Mouse (Mus musculus) small intestine, adult 2 months (tissue): Measurements from ENCODE around the gene Mrpl2. TPM values are rescaled to one million over a fixed set of nuclear protein-coding genes. Genes with fewer than 3 reads are reported as not detected.
A peak's percentile ranks its signal among the peaks of the same experiment; 100 is the strongest.

ENCODE experiments used
- H3K27ac ChIP-seq: fragments of 200-500 bp; 2 replicates; pipeline ENCODE4 v1.5.1; 2012; ENCODE audit warnings: low read depth, low read length, control low read depth, inconsistent platforms; ENCODE audit not compliant: insufficient read depth
- H3K27me3 ChIP-seq: fragments of 200-500 bp; 2 replicates; pipeline ENCODE4 v1.6.1; 2012; ENCODE audit warnings: mild to moderate bottlenecking, moderate library complexity, low read length, inconsistent platforms; ENCODE audit not compliant: control insufficient read depth, insufficient read depth
- H3K36me3 ChIP-seq: fragments of 200-500 bp; 2 replicates; pipeline ENCODE4 v1.6.1; 2012; ENCODE audit warnings: mild to moderate bottlenecking, low read length, control low read depth, inconsistent platforms; ENCODE audit not compliant: control insufficient read depth, insufficient read depth
- H3K4me1 ChIP-seq: fragments of 200-500 bp; 2 replicates; pipeline ENCODE4 v1.6.1; 2012; ENCODE audit warnings: low read length, inconsistent platforms, mixed read lengths; ENCODE audit not compliant: control insufficient read depth, insufficient read depth, insufficient read length
- H3K4me3 ChIP-seq: fragments of 200-500 bp; 2 replicates; pipeline ENCODE4 v1.5.1; 2012; ENCODE audit warnings: low read depth, mild to moderate bottlenecking, control low read depth, inconsistent platforms, low read length, moderate library complexity
- CTCF ChIP-seq: fragments of 200-500 bp; IDR thresholded peaks from 2 replicates; pipeline ENCODE4 v1.5.1; 2012; ENCODE audit warnings: low read depth, mild to moderate bottlenecking, control low read depth, inconsistent platforms, low read length, moderate library complexity, mixed read lengths; ENCODE audit not compliant: insufficient replicate concordance, insufficient read length; ENCODE audit errors: extremely low read depth
- POLR2A ChIP-seq: fragments of 200-500 bp; IDR thresholded peaks from 2 replicates; pipeline ENCODE4 v1.6.1; 2012; ENCODE audit warnings: low read depth, mild to moderate bottlenecking, control low read depth, inconsistent platforms, low read length, moderate library complexity
- WGBS: fragments of 180-500 bp; shearing (Covaris S2); methylation state at CpG from one replicate; pipeline ENCODE4 v1.1.7; 2018; 5-methylcytosine and 5-hydroxymethylcytosine counted together
- polyA plus RNA-seq: library from polyadenylated mRNA; depleted of rRNA; stranded (reverse); fragments of >200 nt; gene quantifications from 2 replicates; pipeline ENCODE4 v1.2.3, GENCODE M21; 2012

Mrpl2 gene
- polyA plus RNA-seq, 1 experiment, result 82.8 TPM

DNA sequence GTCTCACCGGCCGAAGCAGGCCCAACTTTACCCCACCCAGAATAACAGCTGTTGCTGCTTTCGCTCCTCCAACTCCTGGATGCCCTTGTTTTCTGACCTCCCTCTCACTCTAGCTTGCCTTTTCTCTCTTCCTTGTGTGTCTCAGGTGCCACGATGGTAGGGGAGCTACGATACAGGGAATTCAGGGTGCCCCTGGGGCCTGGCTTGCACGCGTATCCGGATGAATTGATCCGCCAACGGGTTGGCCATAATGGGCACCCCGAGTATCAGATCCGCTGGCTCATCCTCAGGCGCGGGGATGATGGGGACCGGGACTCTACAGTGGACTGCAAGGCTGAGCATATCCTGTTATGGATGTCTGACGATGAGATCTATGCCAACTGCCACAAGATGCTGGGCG lies 5.3 kb downstream of the Mrpl2 start:
- Histone ChIP-seq H3K27ac (no peak overlapping the region), H3K27me3 (no peaks in the 10 kb centered on the region), H3K36me3 (peaks cover 7% of the 10 kb centered on the region), H3K4me1 (peaks cover 6% of the 10 kb centered on the region; the same call in 1 of the 2 replicates), H3K4me3 (peak overlapping the region; percentile 80)
- WGBS, result 70% methylated on average over 17 of the region's 17 CpGs
- TF ChIP-seq POLR2A (no peak), CTCF (no peak)

- Histone ChIP-seq H3K4me3 (no peak overlapping the region), H3K27ac (no peak overlapping the region)
- WGBS, result 75% methylated on average over 20 of the region's 20 CpGs
These were observed 5.9 kb downstream of the Mrpl2 start for GRCm38 (mm10) chr17:46651755-46652547.

DNA sequence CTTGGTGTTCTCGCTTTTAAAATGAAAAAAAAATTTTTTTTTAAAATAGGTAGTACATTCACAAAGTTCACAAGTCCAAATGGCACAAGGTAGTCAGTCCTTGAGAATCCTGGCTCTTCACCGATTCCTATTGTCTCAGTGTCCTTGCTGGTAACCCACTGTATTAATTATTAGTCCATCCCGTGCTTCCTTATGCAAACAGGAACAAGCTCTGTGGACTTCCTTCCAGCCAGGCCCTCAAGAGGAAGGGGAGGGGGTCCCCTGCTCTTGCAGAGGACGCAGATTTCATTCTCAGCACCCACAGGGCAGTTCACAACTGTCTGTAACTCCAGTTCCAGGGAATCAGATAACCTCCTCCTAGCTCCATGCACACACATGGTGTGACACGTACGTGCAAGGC lies 10.0 kb downstream of the Mrpl2 start:
- H3K27ac ChIP-seq, result no peak overlapping the region
- WGBS, result 75% methylated on average over 6 of the region's 6 CpGs
- peaks cover 4% of the 10 kb centered on the region; the same call in 1 of the 2 replicates for H3K4me1 ChIP-seq
- TF ChIP-seq CTCF (no peak), POLR2A (no peak)
- no peak overlapping the region for H3K4me3 ChIP-seq
- no peaks in the 10 kb centered on the region for H3K27me3 ChIP-seq
- no peaks in the 10 kb centered on the region for H3K36me3 ChIP-seq

More at GRCm38 (mm10) chr17:46651755-46652547, 5.9 kb downstream of the Mrpl2 start:
- H3K27me3 ChIP-seq, result no peaks in the 10 kb centered on the region
- peaks cover 6% of the 10 kb centered on the region; the same call in 1 of the 2 replicates for H3K4me1 ChIP-seq
- TF ChIP-seq POLR2A (no peak), CTCF (no peak)
- H3K36me3 ChIP-seq, result peaks cover 7% of the 10 kb centered on the region

- no peak overlapping the region for H3K27ac ChIP-seq
- WGBS, result 95% methylated on average over 9 of the region's 9 CpGs
- H3K27me3 ChIP-seq, result no peaks in the 10 kb centered on the region
- H3K4me3 ChIP-seq, result no peak overlapping the region
- peaks cover 2% of the 10 kb centered on the region; the same call in 1 of the 2 replicates for H3K36me3 ChIP-seq
- TF ChIP-seq POLR2A (no peak), CTCF (no peak)
- no peaks in the 10 kb centered on the region for H3K4me1 ChIP-seq
These were observed 15.3 kb downstream of the Mrpl2 start for GRCm38 (mm10) chr17:46661351-46661750.

- H3K27ac ChIP-seq, result no peak overlapping the region
- no peak overlapping the region for H3K4me3 ChIP-seq
- WGBS, result 89% methylated on average over 12 of the region's 12 CpGs
- H3K27me3 ChIP-seq, result no peaks in the 10 kb centered on the region
- H3K36me3 ChIP-seq, result peaks cover 2% of the 10 kb centered on the region; the same call in 1 of the 2 replicates
- TF ChIP-seq POLR2A (no peak), CTCF (no peak)
- no peaks in the 10 kb centered on the region for H3K4me1 ChIP-seq
These were observed 16.0 kb downstream of the Mrpl2 start for GRCm38 (mm10) chr17:46661981-46662380.

GRCm38 (mm10) chr17:46662730-46663129 lies 16.7 kb downstream of the Mrpl2 start:
- no peak for TF ChIP-seq POLR2A
- no peak for TF ChIP-seq CTCF
- no peaks in the 10 kb centered on the region for H3K4me1 ChIP-seq
- no peak overlapping the region for H3K4me3 ChIP-seq
- WGBS, result 94% methylated on average over 5 of the region's 5 CpGs
- peaks cover 7% of the 10 kb centered on the region for H3K36me3 ChIP-seq
- H3K27ac ChIP-seq, result no peak overlapping the region
- H3K27me3 ChIP-seq, result no peaks in the 10 kb centered on the region

- TF ChIP-seq POLR2A (no peak), CTCF (no peak)
- peaks cover 27% of the 10 kb centered on the region for H3K36me3 ChIP-seq
- WGBS, result 92% methylated on average over 16 of the region's 16 CpGs
These were observed 21.7 kb downstream of the Mrpl2 start for GRCm38 (mm10) chr17:46667712-46668111.

More at GRCm38 (mm10) chr17:46667712-46668111, 21.7 kb downstream of the Mrpl2 start:
- H3K27ac ChIP-seq, result no peak overlapping the region
- no peaks in the 10 kb centered on the region for H3K27me3 ChIP-seq
- H3K4me3 ChIP-seq, result no peak overlapping the region
- no peaks in the 10 kb centered on the region for H3K4me1 ChIP-seq
